Mouse (Mus musculus): Measurements from ENCODE around the gene Clec4n. TPM values are rescaled to one million over a fixed set of nuclear protein-coding genes. Genes with fewer than 3 reads are reported as not detected.
"Not testable (repeated sequence)": the region's sequence is repeated elsewhere in the genome, so short reads cannot be mapped to it uniquely, and the experiment has no call there.

Clec4n gene
- polyA plus RNA-seq, 1 experiment from 2014 or later: 0.47 TPM

GRCm38 (mm10) chr6:123259889-123260603 is 30.4 kb downstream of the Clec4n start:
- Histone ChIP-seq H3K9ac (no peak overlapping the region), H3K4me3 (no peak overlapping the region), H3K4me2 (replicated peaks) (no peak overlapping the region), H3K27ac (no peak overlapping the region), H3K36me3 (no peaks in the 10 kb centered on the region), H3K9me3 (no peaks in the 10 kb centered on the region), H3K4me1 (no peaks in the 10 kb centered on the region), H3K27me3 (no peaks in the 10 kb centered on the region)
- no peak for ATAC-seq (ENCODE audit: insufficient number of reproducible peaks, insufficient read depth, low FRiP score, low TSS enrichment)
- 76% methylated on average over 4 of the region's 4 CpGs for WGBS

GRCm38 (mm10) chr6:123260868-123261267 is 31.2 kb downstream of the Clec4n start:
- Histone ChIP-seq H3K27ac (no peak overlapping the region), H3K4me2 (replicated peaks) (no peak overlapping the region), H3K9ac (no peak overlapping the region), H3K4me3 (no peak overlapping the region), H3K27me3 (no peaks in the 10 kb centered on the region), H3K9me3 (no peaks in the 10 kb centered on the region), H3K4me1 (no peaks in the 10 kb centered on the region), H3K36me3 (no peaks in the 10 kb centered on the region)
- no peak for ATAC-seq (ENCODE audit: insufficient number of reproducible peaks, insufficient read depth, low FRiP score, low TSS enrichment)
- 90% methylated on average over 1 of the region's 1 CpGs for WGBS

GRCm38 (mm10) chr6:123261555-123262161 is 32.0 kb downstream of the Clec4n start, which contains the start of gene Clec4d:
Gene Clec4d, plus strand, starts transcription at chr6:123262111.
- ATAC-seq (ENCODE audit: insufficient number of reproducible peaks, insufficient read depth, low FRiP score, low TSS enrichment): no peak

DNA sequence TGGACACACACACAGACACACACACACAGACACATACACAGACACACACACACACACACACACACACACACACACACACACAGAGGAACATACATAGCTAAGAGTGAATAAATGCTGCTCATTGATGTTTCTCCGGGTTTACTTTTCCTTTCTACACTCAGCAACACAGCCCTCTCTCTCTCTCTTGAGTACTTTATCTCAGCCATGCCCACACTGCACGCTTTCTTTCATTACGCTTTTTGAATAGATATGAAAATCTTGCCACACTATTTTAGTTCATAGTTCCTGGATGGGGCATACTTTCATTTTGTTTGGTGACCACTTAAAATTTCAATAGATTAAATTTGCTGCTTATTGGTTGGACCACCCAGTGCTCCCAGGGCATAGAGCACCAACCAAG is 34.6 kb downstream of the Clec4n start:
- H3K9me3 ChIP-seq: no peaks in the 10 kb centered on the region
- WGBS: 93% methylated on average over 3 of the region's 3 CpGs
- H3K27ac ChIP-seq: no peak overlapping the region
- no peaks in the 10 kb centered on the region for H3K36me3 ChIP-seq
- no peak overlapping the region for H3K9ac ChIP-seq
- no peaks in the 10 kb centered on the region for H3K27me3 ChIP-seq
- no peak overlapping the region for H3K4me2 ChIP-seq (replicated peaks)
- no peak for ATAC-seq (ENCODE audit: insufficient number of reproducible peaks, insufficient read depth, low FRiP score, low TSS enrichment)
- no peaks in the 10 kb centered on the region for H3K4me1 ChIP-seq
- H3K4me3 ChIP-seq: no peak overlapping the region

More at GRCm38 (mm10) chr6:123261555-123262161, 32.0 kb downstream of the Clec4n start, which contains the start of gene Clec4d:
- H3K36me3 ChIP-seq: no peaks in the 10 kb centered on the region
- no peak within 1 kb of the TSS for H3K9ac ChIP-seq
- no peak within 1 kb of the TSS for H3K4me2 ChIP-seq (replicated peaks)
- H3K9me3 ChIP-seq: no peaks in the 10 kb centered on the region
- H3K27me3 ChIP-seq: no peaks in the 10 kb centered on the region
- no peak within 1 kb of the TSS for H3K27ac ChIP-seq
- no peaks in the 10 kb centered on the region for H3K4me1 ChIP-seq
- 67% methylated on average over 4 of the region's 4 CpGs for WGBS
- no peak within 1 kb of the TSS for H3K4me3 ChIP-seq

GRCm38 (mm10) chr6:123265809-123266208 is 36.2 kb downstream of the Clec4n start:
- Histone ChIP-seq H3K9ac (no peak overlapping the region), H3K4me2 (replicated peaks) (no peak overlapping the region), H3K27ac (no peak overlapping the region), H3K36me3 (no peaks in the 10 kb centered on the region), H3K4me3 (no peak overlapping the region), H3K9me3 (no peaks in the 10 kb centered on the region), H3K4me1 (no peaks in the 10 kb centered on the region), H3K27me3 (no peaks in the 10 kb centered on the region)
- no peak for ATAC-seq (ENCODE audit: insufficient number of reproducible peaks, insufficient read depth, low FRiP score, low TSS enrichment)
- 87% methylated on average over 4 of the region's 4 CpGs for WGBS

DNA sequence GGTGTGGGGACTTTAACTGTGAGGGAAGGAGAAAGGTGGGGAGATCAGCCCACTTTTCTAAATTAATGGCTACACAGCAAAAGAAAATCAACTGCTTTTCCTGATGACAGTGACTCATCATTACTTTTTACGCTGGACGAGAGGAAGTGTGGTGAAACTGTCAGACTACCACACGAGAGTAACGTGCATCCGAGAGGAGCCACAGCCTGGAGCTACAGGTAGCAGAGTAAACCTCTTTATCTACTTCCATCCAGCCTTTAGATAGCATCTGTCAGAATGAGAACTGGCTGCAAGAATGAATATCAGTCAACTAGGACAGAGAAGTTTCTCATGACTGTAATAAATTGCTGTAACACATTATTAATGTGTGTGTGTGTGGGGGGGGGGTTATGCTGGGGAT is 37.3 kb downstream of the Clec4n start:
- Histone ChIP-seq H3K27ac (no peak overlapping the region), H3K9me3 (no peaks in the 10 kb centered on the region), H3K4me1 (no peaks in the 10 kb centered on the region), H3K27me3 (no peaks in the 10 kb centered on the region), H3K9ac (no peak overlapping the region), H3K4me2 (replicated peaks) (no peak overlapping the region), H3K36me3 (no peaks in the 10 kb centered on the region), H3K4me3 (no peak overlapping the region)
- 84% methylated on average over 5 of the region's 5 CpGs for WGBS
- no peak for ATAC-seq (ENCODE audit: insufficient number of reproducible peaks, insufficient read depth, low FRiP score, low TSS enrichment)

GRCm38 (mm10) chr6:123279443-123279842 is 49.8 kb downstream of the Clec4n start:
- ATAC-seq (ENCODE audit: insufficient number of reproducible peaks, insufficient read depth, low FRiP score, low TSS enrichment): no peak
- Histone ChIP-seq H3K27me3 (no peaks in the 10 kb centered on the region), H3K36me3 (no peaks in the 10 kb centered on the region), H3K4me1 (no peaks in the 10 kb centered on the region), H3K9ac (no peak overlapping the region), H3K4me2 (replicated peaks) (no peak overlapping the region), H3K4me3 (no peak overlapping the region), H3K9me3 (no peaks in the 10 kb centered on the region), H3K27ac (no peak overlapping the region)
- 91% methylated on average over 2 of the region's 2 CpGs for WGBS

DNA sequence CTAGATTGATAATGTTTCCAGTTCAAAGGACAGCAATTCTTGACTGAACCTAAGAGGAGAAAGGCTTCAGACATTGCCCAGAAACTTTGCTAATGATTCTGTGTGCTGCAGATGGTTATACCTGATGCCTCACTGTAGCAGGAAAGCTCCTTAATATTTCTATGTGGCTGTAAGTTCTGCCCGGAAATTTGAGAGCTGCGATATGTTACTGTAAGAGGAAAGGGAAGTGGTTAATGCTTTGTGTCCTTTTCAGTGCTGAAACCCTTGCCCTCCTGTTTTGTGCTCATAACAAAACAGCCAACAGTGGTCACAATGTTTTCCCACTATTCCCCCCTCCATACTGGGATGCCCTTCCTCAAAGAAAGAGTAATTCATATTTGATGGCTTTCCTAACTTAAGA is 56.7 kb downstream of the Clec4n start:
- no peak overlapping the region for H3K27ac ChIP-seq
- no peak for ATAC-seq (ENCODE audit: insufficient number of reproducible peaks, insufficient read depth, low FRiP score, low TSS enrichment)

GRCm38 (mm10) chr6:123288931-123289330 is 59.3 kb downstream of the Clec4n start:
- Histone ChIP-seq H3K27me3 (no peaks in the 10 kb centered on the region), H3K36me3 (no peaks in the 10 kb centered on the region), H3K4me2 (replicated peaks) (no peak overlapping the region), H3K4me3 (no peak overlapping the region), H3K9me3 (no peaks in the 10 kb centered on the region), H3K9ac (no peak overlapping the region), H3K4me1 (no peaks in the 10 kb centered on the region), H3K27ac (no peak overlapping the region)
- WGBS: 78% methylated on average over 10 of the region's 10 CpGs
- ATAC-seq (ENCODE audit: insufficient number of reproducible peaks, insufficient read depth, low FRiP score, low TSS enrichment): no peak

More for the DNA sequence above, 56.7 kb downstream of the Clec4n start:
- 83% methylated on average over 2 of the region's 2 CpGs for whole genome bisulfite sequencing
- Histone ChIP-seq H3K27me3 (no peaks in the 10 kb centered on the region), H3K36me3 (no peaks in the 10 kb centered on the region), H3K9ac (no peak overlapping the region), H3K4me2 (replicated peaks) (no peak overlapping the region), H3K9me3 (no peaks in the 10 kb centered on the region), H3K4me3 (no peak overlapping the region), H3K4me1 (no peaks in the 10 kb centered on the region)

- Histone ChIP-seq H3K9me3 (no peaks in the 10 kb centered on the region), H3K27ac (no peak within 1 kb of the TSS), H3K4me3 (no peak within 1 kb of the TSS), H3K27me3 (no peaks in the 10 kb centered on the region), H3K4me1 (no peaks in the 10 kb centered on the region), H3K36me3 (no peaks in the 10 kb centered on the region), H3K9ac (no peak within 1 kb of the TSS), H3K4me2 (replicated peaks) (no peak within 1 kb of the TSS)
- 80% methylated on average over 4 of the region's 4 CpGs for WGBS
- no peak for ATAC-seq (ENCODE audit: insufficient number of reproducible peaks, insufficient read depth, low FRiP score, low TSS enrichment)
Measured at GRCm38 (mm10) chr6:123289753-123290152, 60.1 kb downstream of the Clec4n start, which contains the start of gene Clec4e. Gene Clec4e, minus strand, starts transcription at chr6:123289870.

DNA sequence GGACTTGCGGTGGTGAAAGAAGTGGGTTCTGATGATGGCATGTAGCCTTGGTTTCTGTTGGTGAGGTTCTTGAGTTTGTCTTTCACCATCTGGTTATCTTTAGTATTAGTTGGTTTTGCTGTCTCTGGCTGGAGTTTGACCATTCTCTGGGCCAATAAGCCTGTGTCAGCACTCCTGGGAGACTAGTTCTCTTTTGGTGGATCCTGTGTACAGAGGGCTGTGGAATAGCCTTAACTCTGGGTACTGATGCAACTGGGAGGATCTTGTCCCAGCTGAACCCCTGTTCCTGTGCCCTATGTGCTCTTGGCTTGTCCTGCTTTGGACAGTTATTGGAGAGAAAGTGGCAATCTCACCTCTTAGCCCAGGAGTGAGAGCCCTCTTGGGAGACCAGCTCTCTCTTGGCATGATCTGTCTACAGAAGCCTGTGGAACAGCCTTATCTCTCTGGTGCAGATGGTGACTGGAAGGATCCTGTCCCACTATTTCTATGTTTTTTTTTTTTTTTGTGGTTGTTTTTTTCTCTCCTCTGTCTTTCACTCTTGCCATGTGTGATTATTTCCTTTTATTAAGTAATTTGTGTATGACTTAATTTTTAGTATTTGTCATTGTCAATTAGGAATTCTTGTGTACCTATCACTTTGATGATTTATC is 63.2 kb downstream of the Clec4n start:
- Histone ChIP-seq H3K9me3 (no peaks in the 10 kb centered on the region), H3K27ac (no peak overlapping the region), H3K36me3 (no peaks in the 10 kb centered on the region), H3K27me3 (no peaks in the 10 kb centered on the region), H3K4me1 (no peaks in the 10 kb centered on the region), H3K9ac (no peak overlapping the region), H3K4me2 (replicated peaks) (no peak overlapping the region), H3K4me3 (no peak overlapping the region)
- ATAC-seq (ENCODE audit: insufficient number of reproducible peaks, insufficient read depth, low FRiP score, low TSS enrichment): no peak
- WGBS: 86% methylated on average over 1 of the region's 1 CpGs

DNA sequence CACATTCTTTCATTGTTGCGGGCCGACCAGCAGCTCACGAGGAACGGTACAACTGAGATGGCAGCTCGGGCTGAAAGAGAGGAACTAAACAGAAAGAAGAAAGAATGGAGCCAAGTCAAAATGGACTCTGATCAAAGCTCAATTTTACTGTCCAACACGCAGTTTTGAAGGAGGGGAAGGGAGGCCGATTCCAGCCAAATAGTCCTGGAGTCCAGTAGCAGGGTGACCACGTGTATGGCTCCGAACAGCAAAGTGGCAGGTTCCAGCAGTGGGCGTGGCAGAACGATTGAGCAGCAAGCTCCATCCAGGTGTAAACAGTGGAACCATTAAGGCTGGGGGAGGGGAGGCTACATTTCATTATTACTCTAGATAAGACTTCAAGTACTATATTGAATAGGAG is 63.9 kb downstream of the Clec4n start:
- H3K36me3 ChIP-seq; H3K4me3 ChIP-seq; H3K27ac ChIP-seq; ATAC-seq (ENCODE audit: insufficient number of reproducible peaks, insufficient read depth, low FRiP score, low TSS enrichment); H3K9me3 ChIP-seq; H3K27me3 ChIP-seq; H3K4me1 ChIP-seq; H3K9ac ChIP-seq; H3K4me2 ChIP-seq (replicated peaks): not testable (repeated sequence)
- 92% methylated on average over 11 of the region's 11 CpGs for WGBS
